Mouse (Mus musculus) frontal cortex, postnatal 36 days (tissue): Measurements from ENCODE around the gene Pglyrp3.
"Not testable (repeated sequence)": the region's sequence is repeated elsewhere in the genome, so short reads cannot be mapped to it uniquely, and the experiment has no call there.

ENCODE experiments used
- DNase-seq, 2 experiments: peaks; one replicate each; pipeline ENCODE4 v3.0.0; 2022; ENCODE audit warnings: low spot score in 2 of 2

Gene Pglyrp3

GRCm38 (mm10) chr3:92014283-92014682, at the start of gene Pglyrp3:
TSS of gene Pglyrp3 (plus strand) at chr3:92014583.
- no peak for DNase-seq

GRCm38 (mm10) chr3:92011001-92011400, 3.4 kb upstream of the Pglyrp3 start:
- DNase-seq, result no peak

- DNase-seq, result not testable (repeated sequence)
These were observed 10.2 kb downstream of the Pglyrp3 start for GRCm38 (mm10) chr3:92024541-92024940.

GRCm38 (mm10) chr3:92033203-92033602, 18.8 kb downstream of the Pglyrp3 start:
- no peak for DNase-seq

- no peak for DNase-seq
These were observed 19.5 kb downstream of the Pglyrp3 start for GRCm38 (mm10) chr3:92033892-92034291.

GRCm38 (mm10) chr3:92050382-92051054, 36.1 kb downstream of the Pglyrp3 start:
- peak in 1 of 2 experiments; percentile 45 for DNase-seq

GRCm38 (mm10) chr3:92080462-92081284, 66.3 kb downstream of the Pglyrp3 start:
- DNase-seq, result peak; percentile 63 to 64
